Mouse (Mus musculus) cerebral cortex, adult 2 months (tissue): ENCODE data around the gene Jak3.

ENCODE experiments used
- WGBS: fragments of 180-500 bp; shearing (Covaris S2); methylation state at CpG from one replicate; pipeline ENCODE4 v1.1.7; 2018; 5-methylcytosine and 5-hydroxymethylcytosine counted together

Gene Jak3

DNA sequence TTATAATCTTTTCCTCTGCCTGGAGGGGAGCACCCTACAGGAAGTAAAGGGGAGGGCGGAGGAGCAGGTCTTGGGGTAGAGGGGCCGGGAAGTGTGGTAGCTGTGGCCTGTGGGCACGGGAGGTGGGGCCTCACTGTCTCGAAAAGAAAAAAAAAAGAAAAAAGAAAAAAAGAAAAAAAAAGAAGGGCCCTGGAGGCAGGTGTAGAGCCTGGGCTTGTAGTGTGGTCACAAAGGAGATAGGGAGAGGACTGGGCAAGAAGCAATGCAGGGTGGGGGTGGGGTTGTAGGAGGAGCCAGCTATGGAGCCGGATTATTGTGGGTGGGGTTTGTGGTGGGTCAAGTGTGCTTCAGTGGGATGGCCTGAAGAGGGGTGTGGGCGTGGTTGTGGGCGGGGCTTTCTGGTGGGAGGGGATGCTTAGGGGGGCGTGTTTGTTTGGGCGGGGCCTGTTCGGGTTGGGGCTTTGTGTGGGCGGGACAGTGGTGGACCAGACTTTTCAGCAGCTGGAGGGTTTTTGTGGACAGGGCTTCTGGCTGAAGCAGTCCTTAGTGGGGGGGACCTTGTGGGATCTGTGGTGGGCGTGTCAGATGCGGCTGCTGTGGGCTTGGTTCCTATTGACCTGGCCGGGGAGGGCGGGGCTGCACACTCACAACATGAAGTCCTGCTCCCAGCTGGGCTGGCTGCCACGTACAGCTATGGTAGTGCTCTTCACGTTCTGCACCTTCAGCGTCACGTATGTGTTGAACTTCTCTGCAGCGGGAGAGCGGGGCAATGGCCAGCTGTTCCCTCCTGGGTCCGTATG lies 10.6 kb upstream of the Jak3 start:
- 17% methylated on average over 22 of the region's 22 CpGs for WGBS

DNA sequence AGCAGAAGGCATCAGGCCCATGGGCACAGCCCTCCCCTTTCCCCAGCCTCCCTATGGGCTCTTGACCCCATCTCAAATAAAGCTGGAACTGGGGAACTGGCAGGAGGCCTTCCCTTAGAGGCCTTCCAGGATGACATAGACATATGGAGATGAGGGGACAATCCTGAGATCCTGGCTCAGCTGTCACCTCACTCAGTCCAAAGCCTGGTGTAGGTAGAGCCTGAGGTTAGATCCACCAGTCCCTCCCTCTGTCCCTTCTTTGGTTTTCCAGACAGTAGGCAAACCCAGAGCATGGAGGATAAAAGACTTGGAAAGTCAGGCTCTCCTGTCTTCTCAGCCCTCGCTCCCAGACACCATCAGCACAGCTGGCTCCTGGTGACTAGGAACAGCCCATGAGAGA lies 9.2 kb upstream of the Jak3 start:
- WGBS = 32% methylated on average over 1 of the region's 1 CpGs

DNA sequence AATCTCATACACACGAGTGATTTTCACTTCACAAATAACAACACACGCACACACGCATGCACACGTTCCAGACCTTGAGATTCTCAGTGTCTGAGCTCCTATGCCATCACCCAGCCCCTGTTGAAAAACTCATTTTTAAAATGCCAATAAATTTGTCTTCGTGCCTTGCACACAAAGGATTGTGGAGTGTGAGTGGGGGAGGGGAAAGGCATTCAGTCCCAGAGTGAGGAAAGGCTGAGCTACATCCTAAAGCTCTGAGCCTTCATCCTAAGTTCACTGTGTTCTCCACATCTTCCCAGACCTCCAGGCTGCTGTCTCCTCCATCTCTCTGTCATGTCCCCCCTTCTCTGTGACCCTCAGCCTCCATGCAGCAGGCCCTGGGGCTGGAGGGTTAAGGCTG lies 8.8 kb upstream of the Jak3 start:
- WGBS = 56% methylated on average over 5 of the region's 5 CpGs

DNA sequence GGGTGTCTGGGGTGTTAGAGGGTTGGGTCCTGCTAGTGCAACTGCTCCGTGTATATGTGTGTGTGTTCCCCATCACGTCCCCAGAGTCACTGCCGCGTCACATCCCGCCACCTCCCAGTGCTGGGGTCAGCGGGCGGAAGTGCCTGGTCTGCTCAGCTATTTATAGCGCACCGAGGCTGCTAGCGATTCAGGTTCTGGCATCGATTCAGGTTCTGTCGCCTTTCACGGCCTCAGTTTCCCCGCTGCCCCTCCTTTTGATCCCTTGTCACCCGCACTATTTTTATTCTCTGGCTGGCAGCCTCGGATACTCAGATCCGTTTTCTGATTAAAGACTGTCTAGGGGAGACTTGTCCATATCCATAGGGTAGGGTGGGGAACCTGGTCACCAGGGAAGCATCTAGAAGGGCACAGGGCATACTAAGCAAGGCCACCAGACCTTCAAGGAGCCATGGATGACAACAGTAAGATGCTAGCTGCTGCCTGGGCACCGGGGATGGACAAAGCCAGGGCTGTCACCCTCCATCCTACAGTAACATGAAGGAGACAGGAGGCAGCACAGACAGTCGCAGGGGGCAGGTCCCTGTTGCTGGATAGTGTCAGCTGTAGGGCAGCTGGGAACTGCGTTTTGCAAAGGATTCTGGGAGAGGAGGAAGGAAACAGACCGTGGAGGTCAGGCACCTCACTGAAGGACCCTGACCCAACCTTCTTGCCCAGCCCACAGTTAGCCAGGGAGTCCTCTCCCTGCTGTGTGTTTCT lies 7.7 kb upstream of the Jak3 start:
- WGBS = 6% methylated on average over 21 of the region's 21 CpGs

DNA sequence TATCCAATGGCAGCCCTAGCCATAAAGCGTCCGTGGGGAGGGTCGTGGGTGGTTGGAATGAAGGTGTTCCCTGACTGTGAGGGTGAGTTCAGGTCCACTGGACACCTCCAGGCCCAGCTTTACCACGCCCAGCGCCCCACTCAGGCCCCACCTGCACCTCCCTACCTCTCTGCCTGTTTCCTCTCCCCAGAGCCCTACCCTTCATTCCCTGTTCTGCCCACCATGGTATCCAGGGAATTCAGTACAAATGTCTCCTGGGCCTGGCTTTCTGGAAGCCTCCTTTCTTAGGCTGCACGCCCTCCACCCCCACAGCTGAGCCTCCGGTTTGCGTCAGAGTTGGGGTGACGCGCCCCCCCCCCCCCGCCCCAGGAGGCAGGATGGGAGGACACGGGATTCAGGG lies 5.9 kb upstream of the Jak3 start:
- 8% methylated on average over 11 of the region's 12 CpGs for WGBS

DNA sequence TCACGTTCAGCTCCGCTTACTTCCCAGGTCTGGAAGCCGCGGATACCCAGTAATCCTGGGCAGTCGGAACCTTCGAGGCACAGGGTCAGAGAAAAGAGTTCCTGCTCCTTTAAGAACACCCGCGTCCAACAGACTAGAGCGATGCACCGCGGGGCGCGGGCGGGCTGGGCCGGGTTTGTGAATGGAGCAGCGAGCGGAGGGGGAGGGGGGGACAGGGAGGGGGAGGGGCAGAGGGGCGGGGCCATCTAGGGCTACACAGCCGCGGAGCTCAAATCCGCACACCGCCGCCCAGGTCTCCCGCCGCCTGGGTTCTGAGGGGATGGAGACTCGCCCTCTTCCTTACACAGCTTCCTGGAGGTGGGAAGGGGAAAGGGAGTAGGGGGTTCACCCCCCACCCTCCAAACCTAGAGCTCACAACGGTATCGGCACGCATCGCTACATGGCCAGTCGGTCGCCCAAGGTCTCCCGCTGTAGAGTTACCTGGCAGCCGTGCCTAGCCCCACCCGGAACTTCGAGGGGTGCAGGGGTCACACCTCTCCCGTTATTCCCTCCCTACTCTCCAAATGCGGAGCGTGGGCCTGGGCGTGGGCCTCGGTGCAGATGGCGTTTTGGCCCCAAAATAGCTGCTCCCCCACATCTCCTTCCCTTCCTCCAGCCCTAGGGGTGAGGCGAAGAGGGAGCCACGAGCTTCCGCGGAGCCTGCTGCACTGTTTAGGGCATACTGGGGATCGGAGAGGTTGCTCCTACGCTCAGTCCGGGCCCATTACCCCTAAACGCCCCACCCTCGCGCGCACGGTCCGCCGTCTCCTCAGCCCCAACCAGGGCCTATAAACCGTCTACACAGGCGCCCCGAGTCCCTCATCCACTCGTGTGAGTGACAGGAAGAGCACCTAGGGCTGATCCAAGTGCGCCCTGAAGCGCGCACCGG lies 5.2 kb upstream of the Jak3 start:
- WGBS = under 1% methylated on average over 63 of the region's 64 CpGs

DNA sequence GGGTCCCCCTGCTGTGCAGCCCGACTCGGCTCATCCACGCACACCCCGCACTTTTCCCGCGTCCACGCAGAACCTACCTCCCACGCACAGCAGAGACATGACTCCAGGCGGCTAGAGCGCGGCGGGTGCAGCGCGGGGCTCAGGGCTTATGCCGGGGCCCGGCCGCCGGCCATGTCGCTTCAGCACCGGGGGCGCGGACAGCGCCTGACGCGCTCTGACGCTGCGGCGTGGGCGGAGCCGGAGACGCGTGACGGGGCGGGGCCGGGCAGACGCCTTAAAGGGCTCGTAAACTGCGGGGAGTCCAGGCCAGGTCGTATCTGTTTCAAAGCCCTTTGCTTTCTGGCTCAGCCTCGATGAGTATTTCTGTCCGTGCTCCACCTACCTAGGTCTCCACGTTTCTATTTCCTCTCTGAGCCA lies 4.5 kb upstream of the Jak3 start, which contains the start of gene Unc13a:
Gene Unc13a (minus strand): TSS at position 209 of the 417 bp plus-strand sequence.
- under 1% methylated on average over 42 of the region's 42 CpGs for WGBS

DNA sequence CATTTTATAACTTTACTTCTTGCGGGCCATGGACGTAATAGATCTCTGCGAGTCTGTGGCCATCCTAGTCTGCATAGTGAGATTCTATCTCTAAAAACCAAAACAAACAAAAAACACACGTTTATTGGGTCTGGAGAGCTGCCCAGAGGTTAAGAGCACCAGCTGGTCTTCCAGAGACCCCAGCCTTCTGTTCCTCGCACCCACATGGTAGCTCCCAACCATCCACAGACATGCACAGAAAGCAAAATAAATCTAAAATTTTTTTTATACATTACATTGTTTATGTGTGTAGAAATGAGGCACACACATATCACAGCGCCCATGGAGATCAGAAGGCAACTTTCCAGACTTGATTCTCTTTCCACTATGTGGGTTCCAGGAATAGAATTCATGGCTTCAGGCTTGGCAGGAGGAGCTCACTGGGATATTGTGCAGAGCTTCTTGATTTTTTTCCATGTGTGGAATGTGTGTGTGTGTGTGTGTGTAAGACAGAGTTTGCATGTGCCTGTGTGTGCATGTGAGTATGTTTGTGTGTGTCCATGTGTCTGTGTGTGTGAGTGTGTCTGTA lies 3.8 kb upstream of the Jak3 start:
- whole genome bisulfite sequencing = 25% methylated on average over 6 of the region's 6 CpGs

DNA sequence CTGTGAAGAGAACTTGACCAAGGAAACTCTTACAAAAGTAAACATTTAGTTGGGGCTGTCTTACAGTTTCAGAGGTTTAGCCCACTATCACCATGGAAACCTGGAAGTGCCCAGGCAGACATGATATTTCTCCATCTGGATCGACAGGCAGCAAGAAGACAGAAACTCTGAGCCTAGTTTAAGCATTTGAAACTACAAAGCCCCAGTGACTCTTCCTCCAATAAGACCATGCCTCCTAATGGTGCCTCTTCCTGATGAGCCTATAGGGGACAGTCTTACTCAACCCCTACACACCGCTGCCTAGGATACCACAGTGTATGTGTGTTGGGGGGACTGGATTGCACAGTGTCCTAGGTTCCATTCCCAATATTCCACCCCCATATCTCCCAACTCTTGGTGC lies 2.0 kb upstream of the Jak3 start:
- WGBS = 48% methylated on average over 2 of the region's 2 CpGs

DNA sequence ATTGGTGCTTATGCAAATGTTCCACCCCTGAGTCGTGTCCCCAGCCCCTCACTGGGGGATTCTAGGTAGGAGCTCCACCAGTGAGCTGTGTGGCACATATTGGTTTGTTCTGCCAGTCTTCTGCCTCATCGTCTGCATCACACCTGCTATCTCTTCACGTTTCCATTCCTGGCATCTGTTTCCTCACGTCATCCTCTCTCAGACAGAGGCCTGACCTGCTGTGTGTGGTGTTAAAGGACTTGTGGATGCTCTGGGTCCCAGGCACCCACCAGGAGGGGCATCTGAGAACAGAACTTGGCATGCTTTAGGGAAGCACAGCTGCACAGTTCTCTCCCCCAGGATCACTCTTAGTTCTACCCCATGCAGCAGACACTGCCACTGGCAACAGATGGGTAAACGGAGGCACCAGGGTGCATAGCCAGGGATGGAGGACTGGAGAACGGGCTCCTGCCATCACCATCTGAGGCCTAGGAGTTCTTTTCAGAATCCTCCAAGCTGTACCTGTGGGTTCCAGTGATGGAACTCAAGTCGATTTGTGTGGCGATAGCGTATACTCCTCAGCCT lies 558 bp upstream of the Jak3 start:
- WGBS = 30% methylated on average over 9 of the region's 9 CpGs

DNA sequence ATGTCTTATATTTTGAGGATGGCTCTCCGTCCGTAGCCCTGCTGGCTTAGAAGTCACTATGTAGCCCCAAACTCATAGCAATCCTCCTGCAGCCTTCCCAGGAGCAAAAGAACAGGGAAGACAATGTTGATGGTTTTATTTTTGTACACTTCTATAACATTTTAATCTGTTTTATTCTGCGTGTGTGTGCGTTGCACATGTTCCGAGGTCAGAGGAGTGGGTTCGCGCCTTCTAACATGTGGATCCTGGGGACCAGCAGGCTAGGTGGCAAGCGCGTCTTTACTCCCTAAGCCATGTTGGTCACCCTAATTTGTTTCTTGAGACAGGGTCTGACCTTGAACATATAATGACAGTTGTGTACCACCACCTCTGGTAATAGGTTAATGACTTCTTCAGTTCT lies 707 bp downstream of the Jak3 start:
- WGBS = 57% methylated on average over 9 of the region's 9 CpGs

DNA sequence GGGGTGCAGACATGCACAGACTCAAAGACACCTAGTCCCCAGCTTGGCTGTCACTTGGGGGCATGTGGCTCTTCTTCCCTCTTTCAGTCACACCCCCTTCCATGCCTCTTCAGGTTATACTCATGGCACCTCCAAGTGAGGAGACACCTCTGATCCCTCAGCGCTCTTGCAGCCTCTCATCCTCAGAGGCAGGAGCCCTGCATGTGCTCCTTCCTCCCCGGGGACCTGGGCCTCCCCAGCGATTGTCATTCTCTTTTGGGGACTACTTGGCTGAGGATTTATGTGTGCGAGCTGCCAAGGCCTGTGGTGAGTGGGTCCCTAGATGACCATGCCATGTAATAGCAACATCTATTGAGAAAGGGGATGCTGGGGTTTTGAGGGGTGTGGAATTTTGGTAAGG lies 2.1 kb downstream of the Jak3 start:
- WGBS = 69% methylated on average over 4 of the region's 4 CpGs

DNA sequence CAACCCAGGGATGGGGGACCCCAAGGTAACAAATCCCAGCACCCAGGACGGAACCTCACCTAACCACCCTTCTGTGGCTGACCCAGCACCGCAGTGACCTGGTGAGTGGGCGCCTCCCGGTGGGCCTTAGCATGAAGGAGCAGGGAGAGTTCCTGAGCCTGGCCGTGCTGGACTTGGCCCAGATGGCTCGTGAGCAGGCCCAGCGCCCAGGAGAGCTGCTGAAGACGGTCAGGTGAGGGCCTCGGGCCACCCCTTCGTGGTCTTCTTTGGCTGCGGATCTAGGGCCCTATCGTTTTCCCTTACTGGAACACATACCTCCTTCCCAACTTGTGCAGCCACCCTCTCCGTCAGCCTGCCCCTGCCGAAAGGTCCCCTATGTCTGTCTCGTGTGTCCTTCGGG lies 3.0 kb downstream of the Jak3 start:
- WGBS = 51% methylated on average over 16 of the region's 16 CpGs

DNA sequence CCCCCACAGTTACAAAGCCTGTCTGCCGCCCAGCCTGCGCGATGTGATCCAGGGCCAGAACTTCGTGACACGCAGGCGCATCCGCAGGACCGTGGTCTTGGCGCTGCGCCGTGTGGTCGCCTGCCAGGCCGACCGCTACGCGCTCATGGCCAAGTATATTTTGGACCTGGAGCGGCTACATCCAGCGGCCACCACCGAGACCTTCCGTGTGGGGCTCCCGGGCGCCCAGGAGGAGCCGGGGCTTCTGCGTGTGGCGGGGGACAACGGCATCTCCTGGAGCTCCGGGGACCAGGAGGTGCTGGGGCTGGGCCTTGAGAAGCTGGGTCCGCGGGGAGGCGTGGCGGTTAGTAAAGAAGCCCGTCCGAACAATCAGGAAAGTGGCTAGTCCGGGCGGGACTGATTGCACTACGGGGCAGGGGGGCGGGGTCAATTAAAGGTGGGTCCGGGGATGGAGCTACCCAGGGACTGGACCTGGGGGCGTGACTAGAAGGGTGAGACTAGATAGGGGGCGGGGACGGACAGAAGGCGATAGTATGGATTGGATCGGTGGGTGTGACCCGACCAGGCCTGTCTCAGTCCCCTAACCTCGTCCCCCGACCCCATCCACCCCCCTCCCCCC lies 3.6 kb downstream of the Jak3 start:
- 19% methylated on average over 46 of the region's 46 CpGs for WGBS

DNA sequence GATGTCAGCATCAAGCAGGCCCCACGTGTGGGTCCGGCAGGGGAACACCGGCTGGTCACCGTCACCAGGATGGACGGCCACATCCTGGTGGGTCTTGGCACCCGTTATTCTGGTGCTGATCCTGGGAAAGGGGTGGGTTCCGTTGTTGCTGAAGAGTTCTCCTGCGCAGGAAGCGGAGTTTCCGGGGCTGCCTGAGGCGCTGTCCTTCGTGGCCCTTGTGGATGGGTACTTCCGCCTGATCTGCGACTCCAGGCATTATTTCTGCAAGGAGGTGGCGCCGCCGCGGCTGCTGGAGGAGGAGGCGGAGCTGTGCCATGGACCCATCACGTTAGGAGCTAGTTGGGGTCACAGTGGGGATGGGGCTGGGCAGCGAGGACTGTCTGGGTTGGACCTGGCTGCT lies 4.4 kb downstream of the Jak3 start:
- WGBS = 58% methylated on average over 21 of the region's 21 CpGs

DNA sequence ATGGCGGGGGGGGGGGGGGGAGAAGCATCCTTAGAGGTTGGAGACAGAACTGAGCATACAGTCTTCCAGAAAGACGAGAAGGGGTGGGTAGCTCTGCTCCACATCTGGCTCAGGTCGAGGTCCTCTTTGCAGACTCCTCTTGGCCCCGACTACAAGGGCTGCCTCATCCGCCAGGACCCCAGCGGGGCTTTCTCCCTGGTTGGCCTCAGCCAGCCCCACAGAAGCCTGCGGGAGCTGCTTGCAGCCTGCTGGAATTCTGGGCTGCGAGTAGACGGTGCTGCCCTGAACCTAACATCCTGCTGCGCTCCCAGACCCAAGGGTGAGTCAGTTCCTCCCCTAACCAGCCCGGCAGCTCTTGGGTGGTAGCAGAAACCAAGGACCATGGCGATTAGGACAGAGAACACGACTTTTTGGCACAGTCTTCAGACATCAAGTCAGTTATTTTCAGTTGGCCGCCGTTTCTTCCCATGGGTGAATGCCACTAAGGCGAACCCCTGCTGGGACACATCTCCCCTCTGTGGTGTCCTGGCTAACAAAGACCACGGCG lies 5.3 kb downstream of the Jak3 start:
- 51% methylated on average over 18 of the region's 18 CpGs for WGBS

DNA sequence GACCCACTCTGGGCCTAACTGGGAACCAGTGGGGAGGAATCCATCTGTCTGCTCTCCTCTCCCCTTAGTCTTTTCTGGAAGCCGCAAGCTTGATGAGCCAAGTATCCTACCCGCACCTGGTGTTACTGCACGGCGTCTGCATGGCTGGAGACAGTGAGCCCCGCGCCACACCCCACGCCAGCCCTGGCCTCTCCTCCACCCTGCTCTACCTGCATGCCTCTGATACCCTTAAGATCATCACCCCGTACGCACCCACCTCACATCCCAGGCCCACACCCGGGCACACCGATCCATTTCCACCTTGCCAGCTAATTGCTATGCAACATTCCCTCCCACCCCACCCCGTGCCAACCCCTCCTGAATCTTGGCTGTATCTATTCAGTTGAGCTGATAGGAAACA lies 6.7 kb downstream of the Jak3 start:
- WGBS = 68% methylated on average over 12 of the region's 12 CpGs

DNA sequence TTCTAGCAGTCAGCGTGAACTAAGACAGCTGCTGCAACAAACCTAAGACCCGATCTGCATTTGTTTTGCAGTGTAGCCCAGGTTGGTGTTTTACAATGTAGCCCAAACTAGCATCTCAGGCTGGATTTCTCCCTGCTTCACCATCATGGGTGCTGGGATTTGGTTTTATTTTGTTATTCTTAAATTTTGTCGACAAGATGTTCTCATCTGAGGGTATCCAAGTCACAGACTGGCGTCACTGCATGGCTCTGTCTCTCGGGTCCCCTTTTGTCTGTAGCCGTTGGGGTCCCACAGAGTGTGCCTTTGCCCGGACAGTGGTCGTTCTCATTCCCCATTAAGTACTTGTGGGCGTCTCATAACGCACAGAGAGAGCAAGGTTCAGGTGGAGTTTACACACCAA lies 8.6 kb downstream of the Jak3 start:
- 27% methylated on average over 10 of the region's 10 CpGs for WGBS

DNA sequence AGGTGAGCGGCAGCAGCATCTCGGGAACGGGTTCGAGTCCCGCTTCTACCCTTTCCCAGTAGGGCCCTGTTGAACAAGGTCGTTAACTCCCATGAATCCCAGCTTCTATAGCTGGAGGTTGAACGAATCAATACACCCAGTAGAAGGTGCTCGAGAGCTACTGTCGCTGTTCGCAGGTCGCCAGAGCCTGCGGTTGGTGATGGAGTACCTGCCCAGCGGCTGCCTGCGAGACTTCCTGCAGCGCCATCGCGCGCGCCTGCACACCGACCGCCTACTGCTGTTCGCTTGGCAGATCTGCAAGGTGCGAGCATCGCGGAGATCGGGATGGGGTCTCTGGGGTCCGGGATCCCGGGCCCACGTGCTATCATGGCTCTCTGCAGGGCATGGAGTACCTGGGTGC lies 9.5 kb downstream of the Jak3 start:
- 20% methylated on average over 29 of the region's 29 CpGs for WGBS

DNA sequence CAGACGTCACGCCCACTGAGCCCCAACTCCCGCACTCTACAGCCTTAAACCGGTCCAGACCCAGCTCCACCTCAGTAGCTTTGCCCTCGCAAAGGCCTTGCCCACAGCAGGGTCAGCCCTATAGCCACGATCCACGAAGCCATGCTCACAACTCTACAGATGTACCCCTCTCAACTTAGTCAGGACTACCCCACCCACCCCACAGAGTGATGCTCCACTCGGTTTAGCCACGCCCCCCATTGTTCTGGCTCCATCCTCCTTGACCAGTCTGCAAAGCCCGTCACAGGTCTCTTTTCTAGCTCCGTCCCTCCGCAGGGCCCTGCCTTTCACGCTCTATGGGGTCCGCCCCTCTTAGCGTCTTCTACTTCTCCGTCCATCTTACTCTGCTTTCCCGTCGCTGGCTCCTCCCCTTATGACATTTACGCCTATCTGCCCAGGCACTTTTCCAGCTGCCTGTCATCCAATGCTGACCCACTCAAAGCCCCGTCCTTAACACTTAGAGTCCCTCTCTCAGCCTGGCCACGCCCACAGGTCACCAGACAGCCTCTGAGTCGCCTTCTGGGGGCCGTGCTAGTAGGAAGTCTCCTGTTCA lies 10.1 kb downstream of the Jak3 start:
- 16% methylated on average over 23 of the region's 23 CpGs for WGBS
